Mouse (Mus musculus) CH12.LX (cell line): ENCODE results near the gene Hsd11b2. TPM values are rescaled to one million over a fixed set of nuclear protein-coding genes. Genes with fewer than 3 reads are reported as not detected.

Experiments
- DNase-seq: peaks from one replicate; pipeline ENCODE4 v3.0.0-alpha.2; 2013; ENCODE audit errors: extremely low read depth
- H3K27ac ChIP-seq: 2 replicates; pipeline ENCODE4 v1.5.1; 2012; ENCODE audit warnings: low read depth, mild to moderate bottlenecking, control low read depth, moderate library complexity; ENCODE audit not compliant: insufficient read depth
- H3K27me3 ChIP-seq: replicated peaks from 2 replicates; pipeline ENCODE3; 2012; ENCODE audit warnings: inconsistent platforms
- H3K36me3 ChIP-seq, 2 experiments: replicated peaks in 1 of 2; 2 replicates each; pipeline versions ENCODE3 to v1.6.1; 2012; ENCODE audit warnings: inconsistent platforms in 1 of 2, low read length in 1 of 2, mild to moderate bottlenecking in 1 of 2, mixed read lengths in 1 of 2, moderate library complexity in 1 of 2; ENCODE audit not compliant: control insufficient read depth in 1 of 2, insufficient read depth in 1 of 2
- H3K4me1 ChIP-seq, 2 experiments: 2 replicates each; pipeline ENCODE4 v1.6.1; 2012; ENCODE audit warnings: inconsistent platforms in 1 of 2, moderate library complexity in 1 of 2; ENCODE audit not compliant: insufficient read depth in 2 of 2, control insufficient read depth in 1 of 2
- H3K4me2 ChIP-seq: 2 replicates; pipeline ENCODE4 v1.6.1; 2012; ENCODE audit warnings: low read depth, mild to moderate bottlenecking, control low read depth; ENCODE audit not compliant: poor library complexity, insufficient read depth, severe bottlenecking
- H3K4me3 ChIP-seq, 3 experiments: fragments of 150-350 bp in 1 of 3; sonication (generic) in 1 of 3; replicated peaks in 1 of 3; 2 replicates each; pipeline versions ENCODE3 to v1.5.1; 2011 to 2012; ENCODE audit warnings: low read depth in 2 of 3, low read length in 2 of 3, mild to moderate bottlenecking in 2 of 3, moderate library complexity in 2 of 3, control low read depth in 1 of 3, improper control_type of control experiment in 1 of 3, inconsistent platforms in 1 of 3, mixed read lengths in 1 of 3; ENCODE audit not compliant: poor library complexity in 1 of 3
- H3K79me2 ChIP-seq: replicated peaks from 2 replicates; pipeline ENCODE4 v1.6.1; 2012; ENCODE audit warnings: mild to moderate bottlenecking, moderate library complexity; ENCODE audit not compliant: control insufficient read depth, poor library complexity, insufficient read depth, severe bottlenecking; ENCODE audit errors: extremely low read depth
- H3K9ac ChIP-seq: 2 replicates; pipeline ENCODE4 v1.6.1; 2012; ENCODE audit warnings: low read depth, mild to moderate bottlenecking, control low read depth, moderate library complexity; ENCODE audit not compliant: insufficient read depth
- H3K9me3 ChIP-seq: replicated peaks from 2 replicates; pipeline ENCODE3; 2012; ENCODE audit warnings: low read length, inconsistent platforms, mixed read lengths
- BHLHE40 ChIP-seq: IDR thresholded peaks from 2 replicates; pipeline ENCODE4 v1.6.1; 2011; ENCODE audit warnings: mild to moderate bottlenecking, low read depth, low read length, improper control_type of control experiment
- CHD1 ChIP-seq: IDR thresholded peaks from 2 replicates; pipeline ENCODE4 v1.6.1; 2012; ENCODE audit warnings: low read depth, low read length, improper control_type of control experiment, inconsistent platforms
- CHD2 ChIP-seq: IDR thresholded peaks from 2 replicates; pipeline ENCODE4 v1.6.1; 2011; ENCODE audit warnings: low read length, improper control_type of control experiment
- E2F4 ChIP-seq: IDR thresholded peaks from 2 replicates; pipeline ENCODE4 v1.6.1; 2011; ENCODE audit warnings: low read depth, low read length, improper control_type of control experiment; ENCODE audit not compliant: insufficient replicate concordance
- ELF1 ChIP-seq: IDR thresholded peaks from 2 replicates; pipeline ENCODE4 v1.6.1; 2014; ENCODE audit warnings: low read depth, mild to moderate bottlenecking, inconsistent platforms, low read length, improper control_type of control experiment
- EP300 ChIP-seq: IDR thresholded peaks from 2 replicates; pipeline ENCODE4 v1.6.1; 2011; ENCODE audit warnings: low read length, improper control_type of control experiment
- MAX ChIP-seq: IDR thresholded peaks from 2 replicates; pipeline ENCODE4 v1.6.1; 2011; ENCODE audit warnings: low read length, improper control_type of control experiment
- POLR2AphosphoS2 ChIP-seq: IDR thresholded peaks from 2 replicates; pipeline ENCODE4 v1.6.1; 2011; ENCODE audit warnings: low read depth, low read length, improper control_type of control experiment
- RAD21 ChIP-seq: IDR thresholded peaks from 2 replicates; pipeline ENCODE4 v1.6.1; 2011; ENCODE audit warnings: low read depth, mild to moderate bottlenecking, low read length, improper control_type of control experiment, moderate library complexity
- RCOR1 ChIP-seq: conservative IDR thresholded peaks from 2 replicates; pipeline ENCODE4 v1.6.1; 2012; ENCODE audit warnings: low read depth, mild to moderate bottlenecking, inconsistent platforms, low read length, improper control_type of control experiment
- USF1 ChIP-seq: IDR thresholded peaks from 2 replicates; pipeline ENCODE4 v1.6.1; 2014; ENCODE audit warnings: low read depth, mild to moderate bottlenecking, inconsistent platforms, low read length, improper control_type of control experiment
- USF2 ChIP-seq: conservative IDR thresholded peaks from 2 replicates; pipeline ENCODE4 v1.6.1; 2011; ENCODE audit warnings: low read depth, low read length, improper control_type of control experiment
- dilution Hi-C: fragments of 300-500 bp; cut with MboI; formaldehyde crosslinking; loops from 2 replicates; pipeline ENCODE4 v1.14.3; 2020; ENCODE audit warnings: low sequenced_read_pairs; ENCODE audit not compliant: extremely low pct_unique_long_range_greater_than_20kb, extremely low pct_ligation_motif_present
- in situ Hi-C: fragments of 300-500 bp; cut with MboI; formaldehyde crosslinking; loops from 3 replicates; pipeline ENCODE4 v1.14.3; 2019; ENCODE audit warnings: low sequenced_read_pairs, low pct_ligation_motif_present, low pct_unique_long_range_greater_than_20kb, mixed read lengths
- polyA plus RNA-seq: library from polyadenylated mRNA; unstranded; fragments of >175 nt; gene quantifications from 2 replicates; pipeline ENCODE4 v1.2.1, GENCODE M21; 2012; ENCODE audit warnings: low read depth; ENCODE audit not compliant: insufficient read length
- total RNA-seq, 2 experiments: library from RNA; depleted of rRNA; stranded (reverse); fragments of 300-350 nt in 1 of 2; fragments of >200 nt in 1 of 2; gene quantifications; 2 replicates each; pipeline ENCODE4 v1.2.3; 2012 to 2014

The Hsd11b2 gene
- total and polyA plus RNA-seq, 3 experiments, result not detected

- peak; percentile 96 for TF ChIP-seq USF2
- TF ChIP-seq CHD2, result no peak
- TF ChIP-seq CHD1, result 0 out of 2 replicates have a peak, but pooled peaks have one; percentile 43
- TF ChIP-seq POLR2AphosphoS2, result no peak
- peak; percentile 93 for TF ChIP-seq MAX
- TF ChIP-seq, all 38 proteins: peak for 25
These were observed 47.6 kb downstream of the Hsd11b2 start, which contains the start of gene Atp6v0d1 (continued) for GRCm38 (mm10) chr8:105565952-105566702.

- in situ Hi-C loops (no loop called here), dilution Hi-C loops (no loop called here)
- H3K36me3 ChIP-seq, result peaks cover 0 to 20% of the 10 kb centered on the region in 2 experiments
- peak overlapping the region; percentile 45 for H3K9ac ChIP-seq
- peak overlapping the region; percentile 39 for H3K4me2 ChIP-seq
- H3K4me3 ChIP-seq, result peak overlapping the region; percentile 46 to 90 (median 67)
- H3K4me1 ChIP-seq, result peaks cover 4 to 31% of the 10 kb centered on the region in 2 experiments; a peak in 3 of 4 replicates
- no peak overlapping the region for H3K27ac ChIP-seq
- H3K9me3 ChIP-seq, result no peaks in the 10 kb centered on the region
- no peaks in the 10 kb centered on the region for H3K79me2 ChIP-seq
- TF ChIP-seq BHLHE40, result peak; percentile 33; the same call in 1 of the 2 replicates
- TF ChIP-seq ELF1, result peak; percentile 73
- no peak for TF ChIP-seq E2F4
- no peak for TF ChIP-seq USF1
- no peaks in the 10 kb centered on the region for H3K27me3 ChIP-seq
- DNase-seq, result no peak
These were observed 48.4 kb downstream of the Hsd11b2 start for GRCm38 (mm10) chr8:105566703-105567595.

GRCm38 (mm10) chr8:105571810-105572209, 53.3 kb downstream of the Hsd11b2 start:
- H3K4me3 ChIP-seq, result no peak overlapping the region
- DNase-seq, result no peak
- peaks cover 0 to 3% of the 10 kb centered on the region in 2 experiments for H3K36me3 ChIP-seq
- no peak overlapping the region for H3K4me2 ChIP-seq
- in situ Hi-C loops, result no loop called here
- no peaks in the 10 kb centered on the region for H3K27me3 ChIP-seq
- no peak overlapping the region for H3K9ac ChIP-seq
- TF ChIP-seq RAD21 (no peak), EP300 (no peak), RCOR1 (no peak), USF1 (no peak)
- dilution Hi-C loops, result no loop called here
- H3K27ac ChIP-seq, result no peak overlapping the region
- peaks cover 4 to 8% of the 10 kb centered on the region in 2 experiments; a peak in 3 of 4 replicates for H3K4me1 ChIP-seq
- H3K9me3 ChIP-seq, result no peaks in the 10 kb centered on the region
- H3K79me2 ChIP-seq, result no peaks in the 10 kb centered on the region
